Mouse (Mus musculus): ENCODE results near the gene Cdc42se2. TPM values are rescaled to one million over a fixed set of nuclear protein-coding genes. Genes with fewer than 3 reads are reported as not detected.

The Cdc42se2 gene
- polyA plus RNA-seq (2015; fragmentation: Nextera tagmentation; extraction: Ambion mirVana): 30.6 and 32.3 TPM in 2 replicates

GRCm38 (mm10) chr11:54787488-54788474, at the start of gene Cdc42se2:
Cdc42se2 (minus strand) TSS chr11:54787675.
- DNase-seq (ENCODE audit: low spot score) (peak; percentile 97), ATAC-seq (ENCODE audit: low FRiP score, low TSS enrichment) (peak; percentile 99)
- no peaks in the 10 kb centered on the region for H3K36me3 ChIP-seq (ENCODE audit: control insufficient read depth, insufficient read depth, low read length)
- no peaks in the 10 kb centered on the region for H3K4me1 ChIP-seq (replicated peaks; ENCODE audit: control insufficient read depth, insufficient read depth)
- peak within 1 kb of the TSS; percentile 99 for H3K27ac ChIP-seq (replicated peaks)
- H3K4me3 ChIP-seq (ENCODE audit: low read depth, low read length): peak within 1 kb of the TSS; percentile 95
- H3K9me3 ChIP-seq (ENCODE audit: control insufficient read depth, low read length): no peaks in the 10 kb centered on the region
- TF ChIP-seq CTCF (IDR thresholded peaks at IDR 0.05; ENCODE audit: low read depth) (peak; percentile 39), EP300 (optimal IDR thresholded peaks at IDR 0.05) (no peak)
- H3K4me2 ChIP-seq (replicated peaks; ENCODE audit: low read depth): peak within 1 kb of the TSS; percentile 75
- H3K9ac ChIP-seq (ENCODE audit: low read length): peak within 1 kb of the TSS; percentile 92
- no peaks in the 10 kb centered on the region for H3K27me3 ChIP-seq (ENCODE audit: control insufficient read depth, insufficient read depth, low read length)
- 5% methylated on average over 49 of the region's 56 CpGs for WGBS

GRCm38 (mm10) chr11:54836106-54836505, 48.6 kb upstream of the Cdc42se2 start:
- no peaks in the 10 kb centered on the region for H3K27me3 ChIP-seq (ENCODE audit: control insufficient read depth, insufficient read depth, low read length)
- H3K4me3 ChIP-seq (ENCODE audit: low read depth, low read length): no peak overlapping the region
- WGBS: 76% methylated on average over 9 of the region's 9 CpGs
- H3K9me3 ChIP-seq (ENCODE audit: control insufficient read depth, low read length): no peaks in the 10 kb centered on the region
- H3K27ac ChIP-seq (replicated peaks): no peak overlapping the region
- DNase-seq (ENCODE audit: low spot score) (no peak), ATAC-seq (ENCODE audit: low FRiP score, low TSS enrichment) (no peak)
- TF ChIP-seq CTCF (IDR thresholded peaks at IDR 0.05; ENCODE audit: low read depth) (no peak), EP300 (optimal IDR thresholded peaks at IDR 0.05) (no peak)
- H3K9ac ChIP-seq (ENCODE audit: low read length): no peak overlapping the region
- no peaks in the 10 kb centered on the region for H3K36me3 ChIP-seq (ENCODE audit: control insufficient read depth, insufficient read depth, low read length)
- H3K4me1 ChIP-seq (replicated peaks; ENCODE audit: control insufficient read depth, insufficient read depth): no peaks in the 10 kb centered on the region
- no peak overlapping the region for H3K4me2 ChIP-seq (replicated peaks; ENCODE audit: low read depth)

- peak; percentile 36 for TF ChIP-seq CTCF (IDR thresholded peaks at IDR 0.05; ENCODE audit: low read depth)
- TF ChIP-seq EP300 (optimal IDR thresholded peaks at IDR 0.05): no peak
- H3K27me3 ChIP-seq (ENCODE audit: control insufficient read depth, insufficient read depth, low read length): no peaks in the 10 kb centered on the region
- H3K9me3 ChIP-seq (ENCODE audit: control insufficient read depth, low read length): no peaks in the 10 kb centered on the region
- ATAC-seq (ENCODE audit: low FRiP score, low TSS enrichment) (no peak), DNase-seq (ENCODE audit: low spot score) (no peak)
- H3K9ac ChIP-seq (ENCODE audit: low read length): no peak overlapping the region
- no peak overlapping the region for H3K27ac ChIP-seq (replicated peaks)
- no peaks in the 10 kb centered on the region for H3K36me3 ChIP-seq (ENCODE audit: control insufficient read depth, insufficient read depth, low read length)
- WGBS: 69% methylated on average over 2 of the region's 2 CpGs
- no peak overlapping the region for H3K4me2 ChIP-seq (replicated peaks; ENCODE audit: low read depth)
- H3K4me1 ChIP-seq (replicated peaks; ENCODE audit: control insufficient read depth, insufficient read depth): no peaks in the 10 kb centered on the region
- no peak overlapping the region for H3K4me3 ChIP-seq (ENCODE audit: low read depth, low read length)
Measured at GRCm38 (mm10) chr11:54834596-54834995, 47.1 kb upstream of the Cdc42se2 start.

- no peak overlapping the region for H3K4me2 ChIP-seq (replicated peaks; ENCODE audit: low read depth)
- no peaks in the 10 kb centered on the region for H3K9me3 ChIP-seq (ENCODE audit: control insufficient read depth, low read length)
- H3K27me3 ChIP-seq (ENCODE audit: control insufficient read depth, insufficient read depth, low read length): no peaks in the 10 kb centered on the region
- DNase-seq (ENCODE audit: low spot score) (no peak), ATAC-seq (ENCODE audit: low FRiP score, low TSS enrichment) (no peak)
- no peaks in the 10 kb centered on the region for H3K36me3 ChIP-seq (ENCODE audit: control insufficient read depth, insufficient read depth, low read length)
- H3K4me1 ChIP-seq (replicated peaks; ENCODE audit: control insufficient read depth, insufficient read depth): no peaks in the 10 kb centered on the region
- TF ChIP-seq EP300 (optimal IDR thresholded peaks at IDR 0.05): no peak
- TF ChIP-seq CTCF (IDR thresholded peaks at IDR 0.05; ENCODE audit: low read depth): no peak
- H3K27ac ChIP-seq (replicated peaks): no peak overlapping the region
- no peak overlapping the region for H3K4me3 ChIP-seq (ENCODE audit: low read depth, low read length)
- WGBS: 85% methylated on average over 4 of the region's 4 CpGs
- no peak overlapping the region for H3K9ac ChIP-seq (ENCODE audit: low read length)
Measured at GRCm38 (mm10) chr11:54833833-54834232, 46.4 kb upstream of the Cdc42se2 start.

- Histone ChIP-seq H3K4me2 (replicated peaks; ENCODE audit: low read depth) (no peak overlapping the region), H3K4me3 (ENCODE audit: low read depth, low read length) (no peak overlapping the region), H3K27ac (replicated peaks) (no peak overlapping the region), H3K4me1 (replicated peaks; ENCODE audit: control insufficient read depth, insufficient read depth) (no peaks in the 10 kb centered on the region), H3K9me3 (ENCODE audit: control insufficient read depth, low read length) (no peaks in the 10 kb centered on the region), H3K27me3 (ENCODE audit: control insufficient read depth, insufficient read depth, low read length) (no peaks in the 10 kb centered on the region), H3K36me3 (ENCODE audit: control insufficient read depth, insufficient read depth, low read length) (no peaks in the 10 kb centered on the region), H3K9ac (ENCODE audit: low read length) (no peak overlapping the region)
- ATAC-seq (ENCODE audit: low FRiP score, low TSS enrichment): no peak
- TF ChIP-seq CTCF (IDR thresholded peaks at IDR 0.05; ENCODE audit: low read depth) (no peak), EP300 (optimal IDR thresholded peaks at IDR 0.05) (no peak)
- DNase-seq (ENCODE audit: low spot score): no peak
- WGBS: 84% methylated on average over 8 of the region's 8 CpGs
Measured at GRCm38 (mm10) chr11:54826819-54827218, 39.3 kb upstream of the Cdc42se2 start.

GRCm38 (mm10) chr11:54825774-54826173, 38.3 kb upstream of the Cdc42se2 start:
- no peaks in the 10 kb centered on the region for H3K9me3 ChIP-seq (ENCODE audit: control insufficient read depth, low read length)
- no peaks in the 10 kb centered on the region for H3K36me3 ChIP-seq (ENCODE audit: control insufficient read depth, insufficient read depth, low read length)
- no peak overlapping the region for H3K4me2 ChIP-seq (replicated peaks; ENCODE audit: low read depth)
- no peak overlapping the region for H3K4me3 ChIP-seq (ENCODE audit: low read depth, low read length)
- H3K27me3 ChIP-seq (ENCODE audit: control insufficient read depth, insufficient read depth, low read length): no peaks in the 10 kb centered on the region
- DNase-seq (ENCODE audit: low spot score) (no peak), ATAC-seq (ENCODE audit: low FRiP score, low TSS enrichment) (no peak)
- TF ChIP-seq EP300 (optimal IDR thresholded peaks at IDR 0.05) (no peak), CTCF (IDR thresholded peaks at IDR 0.05; ENCODE audit: low read depth) (peak; percentile 24)
- H3K9ac ChIP-seq (ENCODE audit: low read length): no peak overlapping the region
- H3K4me1 ChIP-seq (replicated peaks; ENCODE audit: control insufficient read depth, insufficient read depth): no peaks in the 10 kb centered on the region
- 81% methylated on average over 4 of the region's 4 CpGs for WGBS
- H3K27ac ChIP-seq (replicated peaks): no peak overlapping the region

Data from stomach, postnatal 0 days (tissue).